Mouse (Mus musculus) neural tube, embryonic 10.5 days (tissue): ENCODE results near the gene H2al1m.
"Not testable (repeated sequence)": the region's sequence is repeated elsewhere in the genome, so short reads cannot be mapped to it uniquely, and the experiment has no call there.

Source experiments
- DNase-seq: peaks from one replicate; pipeline ENCODE4 v3.0.0-alpha.2; 2017; ENCODE audit warnings: low spot score; ENCODE audit errors: extremely low spot score

Gene H2al1m

GRCm38 (mm10) chrX:9283464-9283863, at the start of gene H2al1m:
Gene H2al1m, plus strand, starts transcription at chrX:9283764.
- not testable (repeated sequence) for DNase-seq

- no peak for DNase-seq
These were observed 42.6 kb upstream of the H2al1m start for GRCm38 (mm10) chrX:9240737-9241591.

- no peak for DNase-seq
These were observed 40.1 kb upstream of the H2al1m start for GRCm38 (mm10) chrX:9243381-9243864.

DNA sequence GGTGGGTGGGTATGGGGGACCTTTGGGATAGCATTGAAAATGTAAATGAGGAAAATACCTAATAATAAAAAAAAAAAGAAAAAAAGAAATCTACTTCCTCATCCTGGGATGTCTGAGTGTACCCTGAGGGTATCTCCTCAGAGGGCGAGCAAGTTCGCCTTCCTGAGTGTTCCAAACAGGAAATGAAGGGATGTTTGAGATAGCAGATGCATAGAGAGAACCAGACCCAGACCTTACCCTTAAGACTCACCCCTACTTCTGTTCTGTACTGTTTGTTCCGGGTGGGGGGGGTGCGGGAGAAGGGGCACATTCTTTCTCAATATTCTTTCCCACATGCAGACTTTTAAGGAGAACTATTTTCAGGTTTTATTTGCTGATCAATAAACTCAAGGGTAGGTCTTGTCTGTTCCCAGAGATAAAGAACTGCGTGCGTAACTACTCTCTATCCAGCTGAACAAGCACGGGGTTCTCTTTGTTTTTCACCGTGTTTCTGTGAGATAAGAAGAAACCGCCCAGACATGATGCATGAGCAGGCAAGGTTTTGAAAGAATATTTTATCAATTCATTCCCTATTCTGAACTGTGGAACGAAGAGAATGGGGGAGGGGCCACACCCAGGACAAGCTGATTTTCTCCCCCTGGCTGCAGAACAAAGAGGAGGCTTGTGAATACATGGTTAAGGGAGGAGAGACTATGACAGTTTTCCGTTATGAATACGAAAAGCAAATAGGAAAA, 38.8 kb upstream of the H2al1m start:
- DNase-seq, result no peak

DNA sequence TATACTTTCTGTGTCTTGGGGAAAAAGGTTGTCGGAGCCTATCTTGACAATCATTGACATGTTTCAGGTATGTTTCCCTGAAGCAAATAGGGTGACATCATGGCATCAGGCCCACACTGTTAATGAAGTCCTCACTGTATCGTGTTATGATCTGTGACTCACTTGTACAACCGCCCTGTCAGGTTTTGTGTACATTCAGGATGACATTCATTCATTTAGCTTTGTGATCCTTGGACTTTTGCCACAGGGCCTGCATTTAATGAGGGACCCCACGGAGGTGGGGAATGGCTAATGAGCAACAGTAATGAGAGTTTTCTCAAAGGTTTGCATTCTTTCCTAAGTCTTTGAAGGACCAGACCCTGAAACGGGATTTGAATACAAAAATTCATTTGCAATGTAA, 34.7 kb upstream of the H2al1m start:
- DNase-seq, result no peak

GRCm38 (mm10) chrX:9253990-9254389, 29.6 kb upstream of the H2al1m start:
- no peak for DNase-seq

DNA sequence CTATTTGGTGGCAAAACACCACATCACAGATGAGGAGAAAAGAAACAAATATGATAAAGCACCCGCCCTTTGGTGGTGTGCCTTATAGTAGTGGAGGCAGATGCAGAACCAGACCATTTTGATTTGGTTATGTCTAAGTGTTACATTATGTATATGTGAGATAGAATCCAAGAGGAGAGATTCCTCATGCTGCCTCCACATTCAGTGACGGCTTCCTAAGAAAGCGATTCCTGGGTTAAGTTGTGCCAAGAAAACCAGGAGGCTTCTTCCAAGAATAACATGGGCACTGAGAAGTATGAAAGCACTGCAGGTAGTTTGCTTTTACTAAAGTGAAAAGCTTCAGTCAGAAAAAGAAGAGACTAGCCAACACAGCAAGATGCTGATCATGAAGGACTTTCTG, 28.7 kb upstream of the H2al1m start:
- DNase-seq, result no peak

DNA sequence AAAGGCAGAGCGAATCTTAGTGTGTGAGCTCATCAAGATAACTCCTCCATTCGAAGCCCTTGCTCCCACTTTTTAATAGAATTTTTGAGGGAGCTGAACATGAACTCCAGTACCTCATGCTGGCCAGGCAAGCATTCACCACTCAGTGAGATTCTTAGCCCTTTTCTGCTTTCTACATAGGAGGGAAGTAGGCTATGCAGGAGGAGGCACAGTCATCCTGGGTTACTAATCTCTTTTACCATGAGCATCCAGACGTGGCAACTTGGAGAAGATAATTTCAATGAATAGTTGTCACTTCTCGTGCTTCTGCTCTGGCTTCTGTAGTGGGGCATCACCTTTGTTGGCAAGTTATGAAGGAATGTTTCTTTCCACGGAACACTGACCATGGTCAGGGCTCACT, 26.8 kb upstream of the H2al1m start, which contains the start of gene Gm14862:
TSS of gene Gm14862 (minus strand) at position 134 of the 400 bp plus-strand sequence.
- no peak for DNase-seq

GRCm38 (mm10) chrX:9257831-9258230, 25.7 kb upstream of the H2al1m start:
- no peak for DNase-seq

DNA sequence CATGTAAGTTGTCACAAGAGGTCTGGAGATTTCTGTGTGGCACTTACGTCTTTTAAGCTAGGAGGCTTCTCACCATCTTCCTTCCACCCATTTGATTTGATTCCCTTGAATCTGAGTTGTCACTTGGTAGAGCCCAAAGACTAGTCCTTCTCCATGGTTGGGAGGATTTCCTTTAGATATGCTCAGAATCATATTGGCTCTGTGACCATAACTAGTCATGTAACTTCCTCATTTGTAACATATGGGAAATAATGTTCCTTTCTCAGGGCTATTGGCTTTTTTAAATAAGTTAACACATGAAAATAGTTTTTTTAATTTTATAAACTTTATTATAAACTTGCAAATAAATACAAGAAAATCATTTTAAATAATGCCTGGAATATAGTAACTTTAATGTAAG, 24.3 kb upstream of the H2al1m start:
- no peak for DNase-seq

DNA sequence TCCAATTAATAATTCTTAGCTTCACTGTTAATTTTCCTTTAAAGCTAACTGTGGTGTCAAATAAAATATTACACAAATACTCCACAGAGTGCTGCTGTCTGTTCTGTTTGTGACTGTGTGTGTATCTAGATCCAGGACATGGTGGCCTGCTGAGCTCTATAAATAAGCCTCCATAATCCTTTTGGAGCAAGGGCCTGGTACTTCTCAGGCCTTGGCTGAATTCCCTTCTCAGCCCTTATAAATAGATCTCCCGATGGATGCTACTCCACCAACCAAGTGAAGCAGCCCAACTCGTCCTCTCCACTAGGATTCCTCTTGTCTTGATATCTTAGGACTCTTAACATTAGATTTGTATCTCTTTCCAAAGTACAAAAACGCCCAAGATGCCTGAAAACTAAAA, 12.5 kb upstream of the H2al1m start:
- DNase-seq, result no peak

- no peak for DNase-seq
These were observed 11.6 kb upstream of the H2al1m start for GRCm38 (mm10) chrX:9271947-9272459.

DNA sequence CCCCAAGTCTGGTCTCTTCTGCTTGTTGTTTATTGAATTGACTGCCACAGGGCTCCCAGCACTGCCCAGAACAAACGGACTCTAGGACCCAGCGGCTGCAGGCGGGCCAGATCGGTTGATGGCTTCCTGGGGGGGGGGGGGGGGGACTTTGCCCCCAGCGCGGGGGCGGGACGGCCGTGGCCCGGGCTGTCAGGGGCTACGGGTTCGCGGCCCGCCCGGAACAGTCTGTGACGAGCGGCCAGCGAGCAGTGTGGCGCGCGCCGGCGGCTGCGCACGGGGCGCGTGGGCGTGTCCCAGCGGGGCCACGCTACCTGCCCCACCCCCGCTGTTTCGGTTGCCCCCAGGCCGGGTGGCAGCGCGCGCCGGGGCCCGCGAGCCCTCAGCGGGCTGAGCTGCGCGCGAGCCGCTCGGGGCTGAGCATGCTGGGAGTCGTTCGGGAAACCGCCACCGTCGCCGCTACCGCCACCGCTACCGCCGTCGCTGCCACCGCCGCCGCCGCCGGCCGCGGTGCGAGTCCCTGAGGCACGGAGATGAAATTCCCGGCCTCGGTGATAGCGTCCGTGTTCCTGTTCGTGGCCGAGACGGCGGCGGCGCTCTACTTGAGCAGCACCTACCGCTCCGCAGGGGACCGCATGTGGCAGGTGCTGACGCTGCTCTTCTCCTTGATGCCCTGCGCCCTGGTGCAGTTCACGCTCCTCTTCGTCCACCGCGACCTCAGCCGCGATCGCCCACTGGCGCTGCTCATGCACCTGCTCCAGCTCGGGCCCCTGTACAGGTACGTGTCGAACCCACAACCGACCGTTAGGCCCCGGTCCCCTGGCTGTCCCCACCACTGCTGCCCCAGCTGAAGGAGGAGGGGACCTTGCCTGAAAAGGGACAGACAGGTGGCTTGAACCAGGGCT, 10.9 kb upstream of the H2al1m start, which contains the start of gene Xk:
TSS of gene Xk (plus strand) at position 297 of the 902 bp plus-strand sequence.
- DNase-seq, result peak; percentile 67

- DNase-seq, result no peak
These were observed 10.1 kb upstream of the H2al1m start for GRCm38 (mm10) chrX:9273377-9274002.

DNA sequence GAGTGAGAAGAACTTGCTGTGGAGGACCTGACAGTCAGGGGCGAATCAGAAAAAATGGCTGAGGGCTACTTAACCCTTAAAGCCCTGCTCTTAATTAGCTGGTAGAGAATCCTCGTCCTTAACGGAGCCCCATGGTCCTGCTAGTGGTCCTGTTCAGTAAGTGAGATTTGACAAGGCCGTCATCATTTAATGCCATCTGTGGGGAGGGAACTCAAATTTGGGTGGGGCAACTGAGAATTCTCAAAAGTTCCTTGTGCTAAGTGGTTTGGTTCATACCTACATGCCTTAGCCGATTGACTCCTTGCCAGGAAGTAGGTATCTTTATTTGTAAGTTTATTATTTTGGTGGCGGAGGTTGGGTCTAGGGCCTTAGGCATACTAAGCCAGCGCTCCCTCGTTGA, 9.2 kb upstream of the H2al1m start:
- DNase-seq, result no peak

DNA sequence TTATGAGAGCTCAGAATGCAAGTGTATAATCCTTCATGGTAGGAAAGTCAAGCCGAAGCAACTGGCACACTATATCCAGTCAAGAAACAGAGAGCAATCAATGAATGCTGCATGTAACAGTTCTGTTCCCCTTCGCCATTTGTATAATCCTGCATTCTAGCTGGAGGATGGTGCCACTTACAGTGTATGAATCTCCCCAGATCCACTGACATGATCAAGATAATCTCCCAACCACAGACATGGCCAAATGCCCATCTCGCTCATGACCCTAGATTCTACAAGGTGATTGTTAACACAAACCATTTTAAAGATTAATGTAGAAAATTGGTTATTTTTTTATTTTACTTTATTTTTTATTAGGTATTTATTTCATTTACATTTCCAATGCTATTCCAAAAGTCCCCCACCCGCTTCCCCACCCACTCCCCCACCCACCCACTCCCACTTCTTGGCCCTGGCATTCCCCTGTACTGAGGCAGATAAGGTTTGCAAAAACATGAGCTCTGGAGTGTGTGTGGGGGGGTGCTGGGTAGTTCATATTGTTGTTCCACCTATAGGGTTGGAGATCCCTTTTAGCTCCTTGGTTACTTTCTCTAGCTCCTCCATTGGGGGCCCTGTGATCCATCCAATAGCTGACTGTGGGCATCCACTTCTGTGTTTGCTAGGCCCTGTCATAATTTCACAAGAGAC, 9.7 kb downstream of the H2al1m start:
- not testable (repeated sequence) for DNase-seq

- no peak for DNase-seq
These were observed 14.9 kb downstream of the H2al1m start for GRCm38 (mm10) chrX:9298413-9298864.

GRCm38 (mm10) chrX:9302791-9303190, 19.2 kb downstream of the H2al1m start:
- no peak for DNase-seq

- DNase-seq, result no peak
These were observed 19.9 kb downstream of the H2al1m start for GRCm38 (mm10) chrX:9303455-9303854.

DNA sequence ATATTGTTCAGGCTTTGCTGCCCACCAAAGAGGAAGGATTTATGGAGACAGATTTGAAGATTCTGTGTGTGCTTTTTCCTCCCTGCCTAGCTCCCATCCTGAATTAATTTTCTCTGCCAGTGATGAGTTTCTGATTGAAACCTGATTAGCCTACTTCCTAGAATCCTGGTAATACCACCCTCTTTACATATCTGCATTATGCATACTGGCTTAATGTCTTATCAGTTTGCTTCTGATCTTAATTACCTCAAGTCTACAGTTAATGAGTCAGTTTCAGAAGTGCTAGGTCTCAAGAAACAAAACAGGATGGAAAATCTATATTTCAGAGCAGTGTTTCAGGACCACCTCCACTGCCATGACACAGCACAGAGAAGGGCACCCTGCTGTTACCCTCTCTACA, 32.9 kb downstream of the H2al1m start:
- DNase-seq, result not testable (repeated sequence)
